Mouse (Mus musculus) v-Abl transformed pro-B cells (cell line): ENCODE measurements at regions not wholly inside any gene's neighbourhood (a gene's known extent, or its start where the extent isn't known, plus 50 kb on each side); places are given as distances from the start of the nearest gene placed in this dataset.
"Not testable (repeated sequence)": the region's sequence is repeated elsewhere in the genome, so short reads cannot be mapped to it uniquely, and the experiment has no call there.

Experiments used
- in situ Hi-C, 2 experiments: fragments of 400-800 bp; cut with MboI; formaldehyde crosslinking; loops; one replicate each; pipeline ENCODE4 v1.15.1; 2025; ENCODE audit not compliant: unreplicated experiment in 2 of 2

- in situ Hi-C loops, result not testable (repeated sequence)
These were observed 54.0 kb upstream of the Krba1 start for GRCm38 (mm10) chr6:48341367-48341766.

- in situ Hi-C loops, result not testable (repeated sequence)
These were observed 58.4 kb upstream of the Krba1 start for GRCm38 (mm10) chr6:48336964-48337363.

- in situ Hi-C loops, result no loop called here
These were observed 107.4 kb upstream of the Krba1 start for GRCm38 (mm10) chr6:48288011-48288410.

- in situ Hi-C loops, result not testable (repeated sequence)
These were observed 115.7 kb upstream of the Krba1 start for GRCm38 (mm10) chr6:48279646-48280045.

- in situ Hi-C loops, result not testable (repeated sequence)
These were observed 133.8 kb upstream of the Krba1 start for GRCm38 (mm10) chr6:48261563-48261962.

GRCm38 (mm10) chr6:48252989-48253388 is 142.4 kb upstream of the Krba1 start:
- in situ Hi-C loops, result not testable (repeated sequence)

- in situ Hi-C loops, result no loop called here
These were observed 143.4 kb upstream of the Krba1 start for GRCm38 (mm10) chr6:48251954-48252353.

- in situ Hi-C loops, result not testable (repeated sequence)
These were observed 151.2 kb upstream of the Krba1 start for GRCm38 (mm10) chr6:48244191-48244590.

- in situ Hi-C loops, result no loop called here
These were observed 141.0 kb upstream of the Zfp746 start for GRCm38 (mm10) chr6:48227431-48227830.

- in situ Hi-C loops, result no loop called here
These were observed 137.8 kb upstream of the Zfp746 start for GRCm38 (mm10) chr6:48224206-48224605.

- in situ Hi-C loops, result no loop called here
These were observed 136.6 kb upstream of the Zfp746 start for GRCm38 (mm10) chr6:48222971-48223370.

GRCm38 (mm10) chr6:48221806-48222205 is 135.4 kb upstream of the Zfp746 start:
- in situ Hi-C loops, result not testable (repeated sequence)

GRCm38 (mm10) chr6:48215212-48215611 is 128.8 kb upstream of the Zfp746 start:
- in situ Hi-C loops, result no loop called here

GRCm38 (mm10) chr6:48209739-48210138 is 123.3 kb upstream of the Zfp746 start:
- in situ Hi-C loops, result no loop called here

GRCm38 (mm10) chr6:48209103-48209502 is 122.7 kb upstream of the Zfp746 start:
- in situ Hi-C loops, result no loop called here

- in situ Hi-C loops, result no loop called here
These were observed 119.3 kb upstream of the Zfp746 start for GRCm38 (mm10) chr6:48205722-48206121.

GRCm38 (mm10) chr6:48199951-48200350 is 113.6 kb upstream of the Zfp746 start:
- in situ Hi-C loops, result loop anchor here in 1 of 2 experiments (25.0 kb wide), 1 partner anchor 562 kb away; the partner anchor contains the start of gene Gimap3

GRCm38 (mm10) chr6:48198806-48199205 is 112.4 kb upstream of the Zfp746 start:
- in situ Hi-C loops, result loop anchor here in 1 of 2 experiments (25.0 kb wide), 1 partner anchor 563 kb away; the partner anchor contains the start of gene Gimap3

GRCm38 (mm10) chr6:48197696-48198378 is 111.4 kb upstream of the Zfp746 start:
- in situ Hi-C loops, result loop anchor here in 1 of 2 experiments (25.0 kb wide), 1 partner anchor 564 kb away; the partner anchor contains the start of gene Gimap3

- in situ Hi-C loops, result loop anchor here (10.0 to 25.0 kb wide), 2 partner anchors 346 to 574 kb away; partner anchors contain the start of genes Atp6v0e2 (in 1 of the 2) and Gimap3 (in 1 of the 2)
These were observed 102.0 kb upstream of the Zfp746 start for GRCm38 (mm10) chr6:48188363-48188762.

- in situ Hi-C loops, result loop anchor here (10.0 to 25.0 kb wide), 2 partner anchors 349 to 577 kb away; partner anchors contain the start of genes Atp6v0e2 (in 1 of the 2) and Gimap3 (in 1 of the 2)
These were observed 98.9 kb upstream of the Zfp746 start for GRCm38 (mm10) chr6:48185311-48185710.
